Comparison of ENCODE assay signal across 7 mouse cellular contexts in the genomic region with DNA sequence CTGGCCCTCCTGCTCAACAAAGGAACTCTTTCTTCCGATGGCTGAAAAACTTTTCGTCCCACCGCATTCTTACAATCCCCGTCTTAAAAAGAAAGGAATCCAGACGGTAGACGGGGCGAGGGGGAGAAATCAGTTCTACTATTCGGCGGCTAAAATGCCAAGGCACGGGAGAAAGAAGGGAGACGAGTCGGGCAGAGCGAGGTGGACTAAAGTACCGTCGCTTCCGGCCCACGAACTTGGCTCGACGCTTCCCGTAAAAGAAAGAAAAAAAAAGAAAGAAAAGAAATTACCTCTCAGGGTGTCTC. TPM values are rescaled to one million over a fixed set of nuclear protein-coding genes. Genes with fewer than 3 reads are reported as not detected.
DNase-seq lines count a peak whose midpoint lies in the region; ATAC-seq and TF ChIP-seq lines count a peak whose summit lies in the region.

No protein-coding gene starts in this region.

- H3K36me3 ChIP-seq in megakaryocyte, embryonic 14.5 days (replicated peaks; ENCODE audit: low read length): peaks cover 9% of the 10 kb centered on the region
- H3K36me3 ChIP-seq in embryonic facial prominence, embryonic 14.5 days (ENCODE audit: control insufficient read depth, insufficient read depth, low read length): no peaks in the 10 kb centered on the region
- no peaks in the 10 kb centered on the region for H3K36me3 ChIP-seq in hindbrain, postnatal 0 days (ENCODE audit: insufficient read depth, low read length)
- H3K36me3 ChIP-seq in neural tube, embryonic 13.5 days: no peaks in the 10 kb centered on the region

- no peaks in the 10 kb centered on the region for H3K9me3 ChIP-seq in megakaryocyte, embryonic 14.5 days
- H3K9me3 ChIP-seq in embryonic facial prominence, embryonic 14.5 days (ENCODE audit: control insufficient read depth, low read length): no peaks in the 10 kb centered on the region
- H3K9me3 ChIP-seq in hindbrain, postnatal 0 days (ENCODE audit: low read length): no peaks in the 10 kb centered on the region
- no peaks in the 10 kb centered on the region for H3K9me3 ChIP-seq in neural tube, embryonic 13.5 days

- peak overlapping the region; percentile 91 for H3K4me3 ChIP-seq in megakaryocyte, embryonic 14.5 days (replicated peaks)
- peak overlapping the region; percentile 99 for H3K4me3 ChIP-seq in embryonic facial prominence, embryonic 14.5 days (ENCODE audit: low read depth, low read length)
- H3K4me3 ChIP-seq in hindbrain, postnatal 0 days (ENCODE audit: low read length): peak overlapping the region; percentile 83
- peak overlapping the region; percentile 92 for H3K4me3 ChIP-seq in neural tube, embryonic 13.5 days

- peak overlapping the region; percentile 100 for H3K9ac ChIP-seq in embryonic facial prominence, embryonic 14.5 days (ENCODE audit: low read depth, low read length)
- peak overlapping the region; percentile 96 for H3K9ac ChIP-seq in hindbrain, postnatal 0 days (replicated peaks; ENCODE audit: low read length)
- H3K9ac ChIP-seq in neural tube, embryonic 13.5 days: peak overlapping the region; percentile 99

- under 1% methylated on average over 20 of the region's 20 CpGs for WGBS in embryonic facial prominence, embryonic 14.5 days
- WGBS in hindbrain, postnatal 0 days: under 1% methylated on average over 20 of the region's 20 CpGs
- WGBS in neural tube, embryonic 13.5 days: under 1% methylated on average over 13 of the region's 20 CpGs

- DNase-seq in embryonic facial prominence, embryonic 14.5 days (ENCODE audit: low spot score): peak; percentile 38
- peak; percentile 28 for DNase-seq in hindbrain, postnatal 0 days (ENCODE audit: low spot score)
- DNase-seq in layer of hippocampus, adult 9-10 months (ENCODE audit: low spot score): no peak
- no peak for DNase-seq in adrenal gland, adult 8-10 months

- peak overlapping the region; percentile 60 for H3K4me2 ChIP-seq in embryonic facial prominence, embryonic 14.5 days (ENCODE audit: low read depth, low read length)
- peak overlapping the region; percentile 87 for H3K4me2 ChIP-seq in hindbrain, postnatal 0 days (ENCODE audit: low read depth, low read length)
- peak overlapping the region; percentile 84 for H3K4me2 ChIP-seq in neural tube, embryonic 13.5 days

- ATAC-seq in megakaryocyte, adult 5-6 weeks (ENCODE audit: poor library complexity, severe bottlenecking): no peak; the same call in 1 of the 2 replicates
- no peak for ATAC-seq in embryonic facial prominence, embryonic 14.5 days (ENCODE audit: low read depth)
- no peak for ATAC-seq in hindbrain, postnatal 0 days
- no peak for ATAC-seq in neural tube, embryonic 13.5 days (ENCODE audit: low read depth)

- H3K27me3 ChIP-seq in megakaryocyte, embryonic 14.5 days (replicated peaks): no peaks in the 10 kb centered on the region
- H3K27me3 ChIP-seq in embryonic facial prominence, embryonic 14.5 days (replicated peaks; ENCODE audit: control insufficient read depth, insufficient read depth, low read length): no peaks in the 10 kb centered on the region
- no peaks in the 10 kb centered on the region for H3K27me3 ChIP-seq in hindbrain, postnatal 0 days (ENCODE audit: insufficient read depth, low read length)
- H3K27me3 ChIP-seq in neural tube, embryonic 13.5 days: no peaks in the 10 kb centered on the region

- peaks cover 44% of the 10 kb centered on the region for H3K4me1 ChIP-seq in megakaryocyte, embryonic 14.5 days
- peaks cover 22% of the 10 kb centered on the region for H3K4me1 ChIP-seq in embryonic facial prominence, embryonic 14.5 days (ENCODE audit: control insufficient read depth, insufficient read depth, low read length)
- H3K4me1 ChIP-seq in hindbrain, postnatal 0 days (ENCODE audit: insufficient read depth, low read length): peaks cover 3% of the 10 kb centered on the region; the same call in 1 of the 2 replicates
- peaks cover 41% of the 10 kb centered on the region for H3K4me1 ChIP-seq in neural tube, embryonic 13.5 days (replicated peaks)

- no peak for TF ChIP-seq CTCF in hindbrain, postnatal 0 days (IDR thresholded peaks at IDR 0.05; ENCODE audit: low read depth)

- peak overlapping the region; percentile 100 for H3K27ac ChIP-seq in embryonic facial prominence, embryonic 14.5 days (replicated peaks; ENCODE audit: low read depth, low read length)
- H3K27ac ChIP-seq in hindbrain, postnatal 0 days: peak overlapping the region; percentile 99
- peak overlapping the region; percentile 100 for H3K27ac ChIP-seq in neural tube, embryonic 13.5 days (replicated peaks)

RNA-seq across cellular contexts. Expression of a gene that starts 0.4 kb away (rescaled TPM):
- polyA plus RNA-seq in megakaryocyte, embryonic 14.5 days (2012; ENCODE audit: insufficient read depth, low replicate concordance): 1.3 and 6.6 TPM in 2 replicates
- total RNA-seq in megakaryocyte, adult 5-6 weeks (2015): 85.4 and 98.6 TPM in 2 replicates
- total RNA-seq in megakaryocyte, adult 5-6 weeks (2017): 84.8 and 96.9 TPM in 2 replicates
- 33.9 and 35.3 TPM in 2 replicates for polyA plus RNA-seq in embryonic facial prominence, embryonic 14.5 days (2014; fragmentation: Nextera tagmentation; extraction: Ambion mirVana)
- 32.5 and 32.8 TPM in 2 replicates for total RNA-seq in hindbrain, postnatal 0 days (2014; rRNA removed)
- 8.1 and 8.5 TPM in 2 replicates for polyA plus RNA-seq in hindbrain, postnatal 0 days (2015; fragmentation: Nextera tagmentation; extraction: Ambion mirVana)
- polyA plus RNA-seq in neural tube, embryonic 13.5 days (2015; fragmentation: Nextera tagmentation; extraction: Ambion mirVana): 10.2 and 11.0 TPM in 2 replicates
- 100 to 1,000 TPM in 2 of 4 experiments, 10 to 100 TPM in 2; 88.7 to 123 (median 108) TPM for total RNA-seq in adrenal gland, adult 8-10 months (2022)

Comparison
In these comparisons a context has a peak if more than half of its experiments do, and no peak if none do; other contexts are left out.
1. DNase-seq: peak in embryonic facial prominence, embryonic 14.5 days (single experiment) and hindbrain, postnatal 0 days (single experiment); none in layer of hippocampus, adult 9-10 months (single experiment) and adrenal gland, adult 8-10 months (single experiment).
2. Peak in every context shown above with its lines, with median percentiles within 50 percentile points of each other: H3K4me3 ChIP-seq, H3K27ac ChIP-seq, H3K4me2 ChIP-seq and H3K9ac ChIP-seq.